Mouse (Mus musculus): Measurements from ENCODE around the gene Naga.
A peak's percentile ranks its signal among the peaks of the same experiment; 100 is the strongest.

Gene Naga

DNA sequence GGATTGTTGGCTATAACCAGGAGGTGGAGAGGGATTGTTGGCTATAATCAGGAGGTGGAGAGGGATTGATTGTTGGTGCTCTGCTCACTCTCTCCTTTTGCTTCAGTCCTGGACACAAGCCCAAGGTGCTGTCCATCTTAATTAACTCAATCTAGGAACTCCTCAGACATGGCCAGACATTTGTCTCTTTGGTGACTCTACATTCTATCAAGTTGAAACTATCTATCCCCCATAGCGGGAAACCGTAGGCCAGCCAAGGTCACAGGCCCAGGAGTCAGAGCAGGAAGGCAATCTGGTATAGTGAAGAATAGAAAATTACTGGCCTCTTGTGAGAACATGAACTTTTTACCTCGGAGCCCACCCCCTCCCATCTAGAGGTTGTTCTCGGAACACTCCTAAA is 23.5 kb upstream of the Naga start:
- Histone ChIP-seq H3K4me3 (replicated peaks; ENCODE audit: low read length) (no peak overlapping the region), H3K27me3 (ENCODE audit: insufficient read depth, low read length) (no peaks in the 10 kb centered on the region), H3K4me1 (replicated peaks; ENCODE audit: low read depth, low read length) (peaks cover 30% of the 10 kb centered on the region), H3K9me3 (ENCODE audit: low read length) (no peaks in the 10 kb centered on the region), H3K36me3 (ENCODE audit: insufficient read depth, low read length) (no peaks in the 10 kb centered on the region)
- TF ChIP-seq POU5F1 (IDR thresholded peaks at IDR 0.05; ENCODE audit: borderline replicate concordance, low read length) (no peak), CTCF (conservative IDR thresholded peaks at IDR 0.05; ENCODE audit: low read length) (no peak), NANOG (IDR thresholded peaks at IDR 0.05; ENCODE audit: borderline replicate concordance, low read length) (no peak)

DNA sequence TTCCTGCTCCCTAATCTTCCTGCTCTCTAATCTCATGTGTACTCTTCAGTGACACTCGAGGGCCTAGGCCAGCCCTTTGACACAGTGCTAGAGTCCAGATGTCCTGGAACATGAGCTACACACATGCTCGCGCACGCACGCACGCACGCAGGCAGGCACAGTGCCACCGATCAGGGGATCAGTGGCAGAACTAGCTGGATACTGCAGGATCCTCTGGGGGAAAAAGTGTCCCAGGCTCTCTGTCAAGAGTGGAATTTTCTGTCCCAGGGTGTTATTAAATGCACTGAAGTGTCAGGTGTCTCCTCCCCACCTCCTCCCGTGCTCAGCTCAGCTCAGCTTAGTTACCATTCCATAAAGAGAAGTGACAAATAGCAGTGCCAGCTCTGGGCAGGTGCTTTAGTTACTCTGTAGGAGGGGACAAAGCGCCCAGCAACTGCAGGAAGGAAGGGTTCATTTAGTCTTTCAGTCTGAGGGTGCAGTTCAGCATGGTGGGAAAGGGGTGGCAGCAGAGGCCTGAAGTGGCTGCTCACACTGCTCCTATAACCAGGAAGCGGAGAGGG is 22.8 kb upstream of the Naga start:
- Histone ChIP-seq H3K4me1 (replicated peaks; ENCODE audit: low read depth, low read length) (peaks cover 31% of the 10 kb centered on the region), H3K4me3 (replicated peaks; ENCODE audit: low read length) (no peak overlapping the region), H3K36me3 (ENCODE audit: insufficient read depth, low read length) (peaks cover 2% of the 10 kb centered on the region), H3K9me3 (ENCODE audit: low read length) (no peaks in the 10 kb centered on the region), H3K27me3 (ENCODE audit: insufficient read depth, low read length) (no peaks in the 10 kb centered on the region)
- peak; percentile 12 for TF ChIP-seq CTCF (conservative IDR thresholded peaks at IDR 0.05; ENCODE audit: low read length)
- no peak for TF ChIP-seq NANOG (IDR thresholded peaks at IDR 0.05; ENCODE audit: borderline replicate concordance, low read length)

DNA sequence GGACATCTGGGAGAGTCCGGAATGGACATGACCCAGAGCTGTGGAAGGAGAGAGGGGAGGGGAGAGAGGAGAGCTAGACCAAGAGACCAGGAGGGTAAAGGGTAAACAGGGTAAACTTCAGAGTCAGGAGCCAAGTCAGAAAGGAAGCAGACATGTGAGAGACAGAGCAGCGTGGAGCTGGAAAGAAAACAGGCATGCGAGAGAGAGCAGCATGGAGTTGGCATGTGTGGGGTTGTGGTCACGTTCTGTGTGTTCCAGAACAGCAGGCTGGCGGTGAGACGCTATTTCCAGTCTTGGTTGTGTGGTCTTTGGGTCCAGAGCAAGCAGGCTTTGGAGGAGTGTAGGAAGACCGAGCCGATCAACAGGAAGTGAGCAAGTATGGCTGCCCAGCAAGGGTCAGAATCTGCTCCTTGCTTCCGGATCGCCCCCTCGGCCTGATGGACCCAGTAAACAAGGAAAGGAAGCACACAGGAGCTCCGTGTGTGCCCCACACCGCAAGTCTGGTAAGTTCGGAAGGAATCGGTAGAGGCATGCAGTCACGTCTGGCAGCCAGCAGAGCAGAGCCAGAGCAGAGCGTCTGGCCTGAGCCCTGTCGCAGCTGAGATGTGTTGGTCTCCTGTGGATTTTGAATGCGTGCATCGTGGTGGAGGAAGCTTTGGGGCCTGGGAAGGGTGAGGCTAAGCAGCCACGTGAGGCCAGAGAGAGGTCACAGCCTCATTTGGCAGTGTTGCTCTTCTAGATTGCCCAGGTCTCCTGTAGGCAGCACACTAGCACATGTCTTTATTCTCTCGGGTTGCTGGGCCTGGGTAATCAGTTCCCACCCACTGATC is 19.9 kb upstream of the Naga start:
- Histone ChIP-seq H3K9me3 (ENCODE audit: low read length) (no peaks in the 10 kb centered on the region), H3K36me3 (ENCODE audit: insufficient read depth, low read length) (peaks cover 9% of the 10 kb centered on the region), H3K27me3 (ENCODE audit: insufficient read depth, low read length) (no peaks in the 10 kb centered on the region), H3K4me1 (replicated peaks; ENCODE audit: low read depth, low read length) (peaks cover 39% of the 10 kb centered on the region), H3K4me3 (replicated peaks; ENCODE audit: low read length) (peak overlapping the region; percentile 56)
- TF ChIP-seq POU5F1 (IDR thresholded peaks at IDR 0.05; ENCODE audit: borderline replicate concordance, low read length) (no peak), CTCF (conservative IDR thresholded peaks at IDR 0.05; ENCODE audit: low read length) (no peak), NANOG (IDR thresholded peaks at IDR 0.05; ENCODE audit: borderline replicate concordance, low read length) (no peak)

DNA sequence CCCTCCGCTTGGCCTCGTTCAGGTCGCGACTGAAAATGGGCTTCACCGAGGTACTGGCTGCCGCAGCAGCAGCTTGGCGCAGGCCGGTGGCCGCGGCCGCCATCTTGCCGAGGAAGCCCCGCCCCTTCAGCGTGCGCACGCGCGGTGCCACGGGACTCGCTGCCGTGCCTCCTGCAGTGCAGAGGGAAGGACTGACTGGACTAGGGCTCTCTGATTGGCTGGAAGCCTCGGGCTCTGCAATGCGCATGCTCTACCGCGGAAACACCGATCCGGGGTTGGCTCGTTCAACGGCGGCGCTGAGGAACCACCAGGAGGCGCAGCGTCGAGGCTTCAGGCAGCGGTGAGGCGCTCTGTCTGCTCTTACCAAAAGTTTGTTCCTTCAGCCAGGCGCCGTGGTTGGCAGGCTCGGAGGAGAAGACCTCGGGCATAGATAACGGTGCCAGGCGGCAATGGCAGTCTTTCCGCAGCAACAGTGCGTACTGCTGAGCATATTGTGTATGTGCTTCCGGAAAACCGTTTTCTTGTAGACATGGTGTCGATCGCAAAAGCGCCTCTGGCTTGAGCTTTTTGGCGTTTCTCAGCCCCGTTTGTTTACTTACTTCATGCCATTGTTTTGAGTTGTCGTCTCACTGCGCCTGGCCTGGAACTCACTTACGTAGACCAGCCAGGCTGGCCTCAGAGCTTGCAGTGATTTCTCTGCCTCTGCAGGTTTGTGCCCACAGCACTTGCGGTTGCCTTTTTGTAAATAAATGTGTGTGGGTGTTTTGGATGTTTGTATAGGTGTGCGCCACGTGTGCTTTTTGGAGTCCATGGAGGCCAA is 15.6 kb upstream of the Naga start, which contains the start of gene Ndufa6:
TSS of gene Ndufa6 (minus strand) at position 197 of the 820 bp plus-strand sequence.
- Histone ChIP-seq H3K9me3 (ENCODE audit: low read length) (no peaks in the 10 kb centered on the region), H3K4me3 (replicated peaks; ENCODE audit: low read length) (peak within 1 kb of the TSS; percentile 99), H3K4me1 (replicated peaks; ENCODE audit: low read depth, low read length) (peaks cover 64% of the 10 kb centered on the region), H3K27me3 (ENCODE audit: insufficient read depth, low read length) (no peaks in the 10 kb centered on the region), H3K36me3 (ENCODE audit: insufficient read depth, low read length) (peaks cover 37% of the 10 kb centered on the region)
- TF ChIP-seq CTCF (conservative IDR thresholded peaks at IDR 0.05; ENCODE audit: low read length) (peak; percentile 59), NANOG (IDR thresholded peaks at IDR 0.05; ENCODE audit: borderline replicate concordance, low read length) (no peak)

DNA sequence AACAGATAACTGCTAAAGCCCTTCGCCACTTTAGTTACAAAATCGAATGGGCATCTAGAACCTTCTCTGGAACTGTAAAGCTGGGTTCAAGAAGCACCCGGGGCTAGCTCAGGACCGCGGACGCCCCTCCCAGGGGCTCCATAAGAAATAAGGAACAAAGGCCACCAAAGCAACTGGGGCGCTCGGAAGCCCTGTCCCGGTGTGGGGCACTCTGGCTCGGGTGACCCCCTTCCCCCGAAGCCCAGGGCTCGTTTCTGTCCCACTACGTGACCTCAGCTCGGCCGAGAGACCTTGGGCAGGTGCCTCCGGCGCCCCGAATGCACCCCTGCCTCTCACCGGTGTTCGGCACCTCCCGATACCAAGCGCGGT is 15.0 kb upstream of the Naga start:
- Histone ChIP-seq H3K9me3 (ENCODE audit: low read length) (no peaks in the 10 kb centered on the region), H3K36me3 (ENCODE audit: insufficient read depth, low read length) (peaks cover 43% of the 10 kb centered on the region), H3K4me1 (replicated peaks; ENCODE audit: low read depth, low read length) (peaks cover 67% of the 10 kb centered on the region), H3K27me3 (ENCODE audit: insufficient read depth, low read length) (no peaks in the 10 kb centered on the region), H3K4me3 (replicated peaks; ENCODE audit: low read length) (peak overlapping the region; percentile 99)
- no peak for TF ChIP-seq POU5F1 (IDR thresholded peaks at IDR 0.05; ENCODE audit: borderline replicate concordance, low read length)
- no peak for TF ChIP-seq CTCF (conservative IDR thresholded peaks at IDR 0.05; ENCODE audit: low read length)
- no peak for TF ChIP-seq NANOG (IDR thresholded peaks at IDR 0.05; ENCODE audit: borderline replicate concordance, low read length)

DNA sequence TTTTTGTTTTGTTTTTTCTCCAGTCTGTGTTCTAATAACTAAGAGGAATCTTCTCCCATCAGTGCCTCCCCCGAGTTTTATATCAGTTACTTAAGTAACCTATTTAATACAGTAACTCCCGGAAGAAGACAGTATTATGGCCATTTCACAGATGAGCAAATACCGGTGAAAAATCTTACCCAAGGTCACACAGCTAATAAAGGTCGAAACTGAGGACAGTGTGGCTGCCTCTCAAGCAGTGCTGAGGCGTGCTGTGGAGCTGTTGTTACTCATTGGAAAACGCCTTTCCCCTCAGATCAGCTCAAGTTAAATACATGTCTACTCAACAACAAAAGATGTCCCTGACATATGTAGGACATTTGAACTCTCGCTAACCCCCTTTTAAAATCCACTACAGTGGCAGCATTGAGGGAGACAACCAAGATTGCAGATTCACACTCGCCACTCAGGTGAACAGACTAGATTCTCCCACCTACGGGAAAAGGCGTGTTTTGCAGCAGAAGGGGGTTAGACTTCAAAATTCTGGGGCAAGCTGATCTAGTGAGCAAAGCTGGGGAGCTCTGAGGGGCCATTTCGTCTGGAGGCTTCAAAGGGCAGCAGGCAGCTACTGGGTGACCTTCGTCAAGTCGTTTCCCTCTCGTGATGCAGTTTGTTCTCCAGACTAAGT is 14.5 kb upstream of the Naga start:
- Histone ChIP-seq H3K4me1 (replicated peaks; ENCODE audit: low read depth, low read length) (peaks cover 67% of the 10 kb centered on the region), H3K27me3 (ENCODE audit: insufficient read depth, low read length) (no peaks in the 10 kb centered on the region), H3K36me3 (ENCODE audit: insufficient read depth, low read length) (peaks cover 48% of the 10 kb centered on the region), H3K9me3 (ENCODE audit: low read length) (no peaks in the 10 kb centered on the region), H3K4me3 (replicated peaks; ENCODE audit: low read length) (peak overlapping the region; percentile 99)
- TF ChIP-seq NANOG (IDR thresholded peaks at IDR 0.05; ENCODE audit: borderline replicate concordance, low read length) (no peak), CTCF (conservative IDR thresholded peaks at IDR 0.05; ENCODE audit: low read length) (no peak), POU5F1 (IDR thresholded peaks at IDR 0.05; ENCODE audit: borderline replicate concordance, low read length) (no peak)

DNA sequence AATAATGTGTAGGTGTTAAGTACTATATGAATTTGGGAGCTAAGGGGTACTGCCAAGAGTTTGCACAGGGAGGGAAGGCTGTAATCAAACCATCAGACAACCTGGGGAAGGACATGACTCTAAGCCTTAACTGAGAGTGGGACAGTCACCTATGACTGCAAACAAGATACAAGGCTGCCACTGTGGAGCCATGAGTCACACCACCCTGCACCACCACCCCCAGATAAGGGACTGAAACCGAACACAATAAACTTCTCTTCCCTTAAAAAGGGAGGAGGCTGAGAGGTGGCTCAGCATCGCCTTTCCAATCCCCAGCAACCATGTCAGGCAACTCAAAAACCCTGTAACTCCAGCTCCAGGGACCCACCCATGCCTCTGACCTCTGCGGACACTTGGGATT is 12.8 kb upstream of the Naga start:
- peaks cover 58% of the 10 kb centered on the region for H3K36me3 ChIP-seq (ENCODE audit: insufficient read depth, low read length)
- no peak overlapping the region for H3K4me3 ChIP-seq (replicated peaks; ENCODE audit: low read length)
- no peaks in the 10 kb centered on the region for H3K27me3 ChIP-seq (ENCODE audit: insufficient read depth, low read length)
- TF ChIP-seq CTCF (conservative IDR thresholded peaks at IDR 0.05; ENCODE audit: low read length): no peak
- TF ChIP-seq NANOG (IDR thresholded peaks at IDR 0.05; ENCODE audit: borderline replicate concordance, low read length): no peak
- no peak for TF ChIP-seq POU5F1 (IDR thresholded peaks at IDR 0.05; ENCODE audit: borderline replicate concordance, low read length)
- H3K4me1 ChIP-seq (replicated peaks; ENCODE audit: low read depth, low read length): peaks cover 74% of the 10 kb centered on the region
- H3K9me3 ChIP-seq (ENCODE audit: low read length): no peaks in the 10 kb centered on the region

DNA sequence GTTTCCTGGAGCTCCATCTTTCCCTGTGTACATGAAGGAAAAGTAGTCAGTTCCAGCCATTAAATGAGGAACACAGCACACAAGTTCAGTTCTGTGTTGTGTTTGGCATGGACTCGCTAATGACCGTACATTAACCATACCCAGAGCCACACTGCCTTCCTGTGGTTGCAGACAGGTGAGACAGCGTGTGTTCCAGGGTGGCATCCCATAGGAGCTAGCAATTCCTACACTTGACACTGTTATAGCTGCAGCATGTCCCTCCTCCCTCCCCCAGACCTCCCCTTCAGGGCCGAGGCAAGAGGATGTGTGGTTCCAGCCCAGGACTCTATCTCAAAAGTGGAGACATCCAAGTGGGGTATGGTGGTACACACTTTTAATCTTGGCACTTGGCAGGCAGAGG is 11.6 kb upstream of the Naga start:
- H3K27me3 ChIP-seq (ENCODE audit: insufficient read depth, low read length): peaks cover 3% of the 10 kb centered on the region
- no peak for TF ChIP-seq CTCF (conservative IDR thresholded peaks at IDR 0.05; ENCODE audit: low read length)
- TF ChIP-seq POU5F1 (IDR thresholded peaks at IDR 0.05; ENCODE audit: borderline replicate concordance, low read length): no peak
- TF ChIP-seq NANOG (IDR thresholded peaks at IDR 0.05; ENCODE audit: borderline replicate concordance, low read length): no peak

More for the DNA sequence above, 11.6 kb upstream of the Naga start:
- Histone ChIP-seq H3K9me3 (ENCODE audit: low read length) (no peaks in the 10 kb centered on the region), H3K4me1 (replicated peaks; ENCODE audit: low read depth, low read length) (peaks cover 77% of the 10 kb centered on the region), H3K36me3 (ENCODE audit: insufficient read depth, low read length) (peaks cover 52% of the 10 kb centered on the region), H3K4me3 (replicated peaks; ENCODE audit: low read length) (no peak overlapping the region)
